Mouse (Mus musculus) kidney, adult 11 months (tissue): ENCODE results near the gene Bmf.

Source experiments
- DNase-seq: peaks from one replicate; pipeline ENCODE4 v3.0.0; 2022

Gene Bmf

DNA sequence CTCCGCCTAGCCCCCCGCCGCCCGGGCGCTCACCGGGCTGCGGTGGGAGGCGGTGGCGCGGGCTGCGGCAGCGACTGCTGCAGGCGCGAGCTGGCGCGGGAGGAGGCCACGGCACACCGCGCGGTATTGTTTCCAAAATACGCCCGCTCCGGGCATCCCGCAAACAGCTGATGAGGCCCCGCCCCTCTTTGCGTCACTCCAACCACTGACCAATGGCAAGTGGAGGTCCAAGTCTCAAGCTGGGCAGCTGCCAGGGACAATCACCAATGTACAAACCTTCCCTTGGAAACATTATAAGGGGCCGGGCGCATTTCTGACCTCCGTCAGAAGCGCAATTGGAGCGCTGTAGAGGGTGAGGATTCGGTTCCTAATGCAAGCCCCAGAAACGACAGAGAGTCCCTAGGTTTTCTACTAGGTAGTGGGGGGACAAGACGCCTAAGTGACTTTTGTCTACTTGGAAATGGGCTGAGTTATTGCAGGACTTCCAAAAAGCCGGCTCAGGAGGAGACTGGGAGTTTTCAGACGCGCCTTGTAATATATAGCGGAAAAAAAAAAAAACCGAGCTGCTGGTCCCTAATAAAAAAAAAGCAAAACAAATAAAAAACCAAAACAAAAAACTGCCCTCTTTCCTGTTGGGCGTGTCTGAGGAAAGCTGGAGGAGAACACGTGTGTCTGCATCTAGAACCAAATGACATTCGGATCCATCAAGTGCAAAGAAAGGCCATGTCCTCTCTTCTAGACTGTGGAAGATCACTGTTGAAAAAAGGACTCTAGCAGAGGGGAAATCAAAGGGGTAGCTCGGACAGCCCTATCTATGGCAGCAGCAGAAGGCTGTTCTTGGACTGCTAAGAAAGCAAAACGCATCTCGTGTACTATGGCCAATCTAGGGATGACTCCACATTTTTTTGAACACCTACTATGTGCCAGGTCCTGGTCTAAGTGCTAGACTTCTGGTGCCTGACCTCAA, at the start of gene Bmf:
Gene Bmf, minus strand, starts transcription at position 181 of the 967 bp plus-strand sequence.
- DNase-seq, result peak; percentile 99

DNA sequence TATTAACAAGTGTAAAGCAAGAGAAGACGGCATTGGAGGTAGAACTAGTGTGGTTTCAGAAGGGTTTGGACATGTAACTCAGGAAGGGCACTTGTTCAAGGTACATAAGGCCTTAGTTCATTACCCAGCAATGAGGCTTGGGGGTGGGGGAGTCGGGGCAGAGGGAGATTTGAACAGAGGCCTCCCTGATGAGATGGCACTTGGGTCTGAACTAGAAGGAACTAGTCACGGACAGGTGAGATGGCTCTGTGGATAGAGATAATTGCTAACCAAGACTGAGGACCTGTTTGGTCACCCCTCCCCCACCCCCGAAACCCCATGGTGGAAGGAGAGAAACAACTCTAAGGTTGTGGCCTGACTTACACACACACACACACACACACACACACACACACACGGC, 49.6 kb upstream of the Bmf start:
- no peak for DNase-seq

DNA sequence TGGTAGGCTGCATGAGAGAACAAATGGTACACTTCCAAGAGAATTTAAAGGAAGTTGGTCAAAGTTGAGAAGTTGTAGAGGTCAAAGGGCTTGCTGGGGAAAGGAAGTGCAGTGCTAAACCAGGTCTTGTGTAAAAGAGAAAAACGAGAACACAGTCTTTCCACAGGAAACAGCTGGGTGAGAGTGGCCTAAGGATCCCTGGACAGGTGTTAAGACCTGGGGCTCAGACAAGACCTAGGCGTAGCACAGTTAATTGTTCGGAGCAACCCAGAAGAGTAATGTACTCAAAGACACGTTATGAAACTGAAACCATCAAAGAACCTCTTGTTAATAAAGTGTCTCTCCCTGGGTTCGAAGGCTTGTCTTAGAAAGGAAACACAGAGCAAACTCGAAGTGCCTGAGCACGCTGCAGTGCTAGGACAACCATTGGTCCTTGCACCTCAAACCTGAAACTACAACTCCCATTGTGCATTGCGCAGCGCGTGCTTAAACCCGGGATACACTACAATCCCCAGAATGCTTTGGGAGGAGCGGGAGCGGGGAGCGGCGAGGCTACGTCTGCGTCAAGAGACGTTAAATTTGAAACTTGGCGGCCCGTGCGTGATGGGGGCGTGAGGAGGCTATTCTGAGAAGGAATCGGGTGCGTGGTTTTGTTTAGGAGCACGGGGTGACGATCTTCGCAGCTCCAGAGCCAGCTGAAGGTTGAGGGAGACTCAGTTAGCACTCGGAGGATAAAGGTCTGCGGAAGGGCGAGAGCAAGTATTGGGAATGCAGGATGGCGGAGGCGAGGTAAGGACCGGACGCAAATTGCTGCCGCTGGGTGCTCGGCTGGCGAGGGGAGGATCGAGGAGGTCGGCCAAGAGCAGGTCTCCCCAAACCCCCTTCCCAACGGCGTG, 48.4 kb upstream of the Bmf start, which contains the start of gene Bub1b:
Gene Bub1b, plus strand, starts transcription at position 539 of the 896 bp plus-strand sequence.
- DNase-seq, result peak; percentile 87

DNA sequence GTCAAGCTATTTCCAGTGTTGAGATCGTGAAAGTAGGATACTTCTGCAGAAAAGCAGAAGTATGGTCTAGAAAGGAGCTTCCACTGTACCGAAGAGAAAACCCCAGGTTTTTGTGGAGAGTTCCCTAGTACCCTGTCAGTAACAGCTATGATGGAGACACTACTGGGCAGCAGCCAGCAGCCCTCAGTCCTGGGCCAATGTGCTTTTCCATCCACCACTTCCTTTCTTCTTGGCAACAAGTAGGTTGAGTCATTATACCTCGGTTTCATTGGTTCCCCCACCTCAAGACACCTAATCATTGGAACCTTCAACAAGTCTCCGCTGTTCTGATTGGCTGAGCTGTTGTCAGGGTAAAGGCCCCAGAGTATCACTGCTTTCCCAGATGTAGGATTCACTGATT, 41.6 kb upstream of the Bmf start:
- DNase-seq, result no peak

DNA sequence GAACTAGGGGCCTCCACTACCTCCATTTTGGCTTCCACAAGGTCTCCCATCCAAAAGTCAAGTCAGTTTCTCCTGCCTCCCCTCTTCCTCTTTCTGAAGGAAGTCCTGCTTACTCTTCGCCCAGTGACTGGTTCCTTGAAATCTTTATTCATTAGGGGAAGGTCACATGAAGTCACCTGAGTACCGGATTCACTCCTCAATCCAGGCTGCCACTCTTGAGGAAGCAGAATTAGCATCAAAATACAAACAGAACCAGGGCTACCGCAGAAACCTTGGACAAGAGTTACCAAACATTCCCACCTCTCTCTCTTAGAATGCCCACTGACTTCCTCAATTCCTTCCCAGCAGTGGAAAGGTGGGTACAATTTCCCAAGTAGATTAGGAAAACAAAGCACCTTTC, 38.2 kb upstream of the Bmf start:
- no peak for DNase-seq

DNA sequence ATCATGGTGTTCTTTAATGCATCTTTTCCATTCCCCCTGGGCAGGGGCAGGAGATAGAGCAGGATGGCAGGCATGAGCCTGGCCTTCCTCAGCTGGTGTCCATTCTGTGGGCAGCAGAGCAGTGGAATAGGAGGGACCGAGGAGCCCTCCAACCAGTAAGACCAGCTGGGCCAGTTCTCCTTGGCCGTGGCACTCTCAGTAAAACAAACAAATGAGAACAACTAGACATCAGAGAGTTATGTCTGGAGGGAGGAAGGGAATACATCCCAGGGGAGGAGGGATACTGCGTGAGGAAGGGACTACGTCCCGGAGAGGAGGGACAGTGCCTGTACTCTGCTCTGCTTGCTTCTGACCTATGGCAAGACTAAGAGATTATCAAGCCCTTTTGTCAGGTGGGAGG, 36.5 kb upstream of the Bmf start:
- no peak for DNase-seq

DNA sequence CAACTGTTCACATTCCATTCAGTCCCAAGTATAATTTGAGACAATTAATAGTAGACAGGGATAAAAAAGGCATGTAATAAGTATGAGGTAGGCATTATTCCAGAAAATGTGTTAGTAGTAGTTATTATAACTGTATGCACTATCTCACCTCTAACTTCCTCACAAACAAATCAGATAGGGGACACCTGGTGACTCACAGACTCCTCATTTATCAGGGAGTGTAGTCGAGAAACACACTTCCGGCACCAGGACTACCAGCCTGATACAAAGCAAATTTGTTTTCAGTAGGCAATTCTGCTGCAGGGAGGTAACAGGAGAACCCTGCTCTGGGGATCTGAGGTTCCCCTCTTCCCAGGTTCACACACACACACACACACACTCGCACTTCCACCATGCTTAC, 23.6 kb upstream of the Bmf start:
- DNase-seq, result no peak

DNA sequence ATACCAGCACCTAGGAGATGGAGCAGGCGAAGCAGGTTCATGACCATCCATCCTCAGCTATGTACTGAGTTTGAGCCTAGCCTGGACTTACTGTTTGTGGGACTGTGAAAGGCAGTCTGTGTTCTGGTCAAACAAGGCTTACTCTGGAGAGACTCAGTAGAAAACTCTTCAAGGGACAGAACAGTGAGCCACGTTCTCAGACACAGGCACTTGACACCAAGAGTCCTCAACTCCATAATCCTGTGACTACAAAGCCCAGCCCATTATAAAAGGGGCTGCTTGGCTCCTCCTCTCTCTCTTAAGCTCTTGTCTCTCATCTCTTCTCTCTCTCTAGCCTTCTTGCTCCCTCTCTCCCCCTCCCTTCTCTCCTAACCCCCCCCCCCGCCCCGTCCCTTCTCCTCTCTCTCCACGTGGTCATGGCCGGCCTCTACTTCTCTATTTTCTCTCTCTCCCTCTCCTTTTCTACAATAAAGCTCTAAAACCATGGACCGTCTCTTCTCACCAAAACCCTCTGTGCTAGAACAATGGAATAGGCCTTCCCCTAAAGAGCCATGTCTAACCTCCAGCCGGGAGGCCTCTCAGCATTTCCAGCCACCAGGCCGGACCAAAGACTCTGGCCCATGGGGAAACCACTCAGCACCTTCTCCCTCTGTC, 22.8 kb upstream of the Bmf start:
- no peak for DNase-seq

DNA sequence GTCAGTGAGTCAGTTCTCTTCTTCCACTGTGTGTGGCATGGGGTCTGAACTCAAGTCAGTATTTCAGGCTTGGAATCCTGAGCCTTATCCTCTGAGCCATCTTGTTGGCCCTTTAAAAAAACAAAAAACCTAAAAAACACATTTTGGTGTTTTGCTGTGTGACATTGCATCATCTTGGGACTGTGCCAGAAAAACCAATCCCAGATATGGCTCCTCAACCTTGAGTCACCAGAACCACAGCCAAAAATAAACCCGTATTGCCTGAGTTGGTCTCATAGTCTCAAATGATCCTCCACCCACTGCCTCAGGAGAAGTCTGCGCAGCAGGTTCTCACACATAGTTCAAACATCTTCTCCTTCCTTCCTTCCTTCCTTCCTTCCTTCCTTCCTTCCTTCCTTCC, 21.5 kb upstream of the Bmf start:
- DNase-seq, result no peak

DNA sequence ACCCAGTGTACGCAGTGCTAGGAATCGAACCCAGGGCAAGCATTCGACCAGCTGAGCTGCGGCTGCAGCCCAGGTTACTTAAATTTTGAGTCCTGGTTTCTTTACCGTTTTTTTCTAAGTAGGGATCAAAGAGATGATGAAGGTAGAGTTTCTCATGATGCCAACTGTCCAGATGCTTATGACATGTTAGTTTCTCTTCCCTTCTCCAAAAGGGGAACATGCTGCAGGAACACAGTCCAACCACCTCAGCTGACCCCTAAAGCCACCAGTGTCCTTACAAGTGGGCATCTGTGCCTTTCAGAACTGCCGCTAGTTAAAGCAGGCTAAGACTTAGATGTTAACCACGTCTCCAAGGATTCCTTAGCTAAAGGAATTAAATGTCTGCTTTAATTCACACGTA, 17.7 kb upstream of the Bmf start:
- no peak for DNase-seq

DNA sequence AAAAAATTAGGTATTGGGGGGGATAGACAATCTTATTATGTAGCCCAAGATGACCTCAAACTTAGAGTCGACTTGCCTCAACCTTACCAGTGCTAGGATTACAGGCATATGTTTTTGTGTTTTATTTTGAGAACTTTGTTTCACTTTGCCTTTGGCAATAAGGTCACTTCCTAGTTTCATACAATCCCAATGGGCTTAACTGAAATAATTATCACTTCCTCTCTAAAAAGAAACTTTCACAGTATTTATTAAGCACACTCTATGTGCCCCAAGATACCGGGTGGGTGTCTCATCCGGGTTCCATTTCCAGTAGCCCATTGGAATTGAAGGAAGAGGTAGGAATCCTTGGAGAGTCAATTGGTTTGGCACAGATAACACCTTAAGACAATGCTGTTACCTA, 12.9 kb upstream of the Bmf start:
- no peak for DNase-seq

DNA sequence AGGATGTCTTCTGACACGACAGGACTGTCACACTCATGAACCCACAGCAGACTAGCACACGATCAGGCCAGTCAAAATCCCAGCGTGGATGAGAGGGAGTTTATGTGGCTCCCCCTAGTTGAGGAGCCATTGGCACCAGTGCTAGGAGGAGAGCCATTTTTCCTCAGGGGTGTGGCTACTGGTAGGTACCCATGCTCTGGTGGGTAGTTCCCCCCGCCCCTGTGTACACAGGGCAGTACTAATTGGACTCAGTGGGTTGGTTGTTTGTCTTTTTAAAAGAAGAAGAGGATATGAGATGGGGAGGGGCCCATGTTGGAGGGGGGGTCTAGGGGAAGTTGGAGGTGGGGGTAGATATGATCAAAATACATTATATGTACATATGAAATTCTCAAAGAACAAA, 12.5 kb upstream of the Bmf start:
- no peak for DNase-seq

DNA sequence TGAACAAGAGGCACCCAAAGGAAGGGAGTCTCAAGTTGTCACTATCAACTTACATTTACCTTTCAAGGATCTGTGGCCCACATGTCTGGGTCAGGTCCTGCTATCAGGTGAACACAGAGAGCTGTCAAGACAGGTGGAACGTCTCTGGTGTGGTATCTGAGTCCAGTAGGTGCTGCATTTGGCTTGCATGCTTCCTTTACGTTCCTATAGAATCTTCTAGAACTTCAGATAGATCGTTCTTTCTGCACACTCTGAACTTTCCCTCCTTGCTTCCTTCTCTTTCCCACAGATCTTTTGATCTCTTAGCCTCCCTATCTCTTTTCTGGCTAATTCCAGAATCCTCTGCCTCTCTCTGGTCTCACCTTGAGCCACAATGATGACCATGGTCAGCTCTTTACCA, 8.9 kb upstream of the Bmf start:
- no peak for DNase-seq

DNA sequence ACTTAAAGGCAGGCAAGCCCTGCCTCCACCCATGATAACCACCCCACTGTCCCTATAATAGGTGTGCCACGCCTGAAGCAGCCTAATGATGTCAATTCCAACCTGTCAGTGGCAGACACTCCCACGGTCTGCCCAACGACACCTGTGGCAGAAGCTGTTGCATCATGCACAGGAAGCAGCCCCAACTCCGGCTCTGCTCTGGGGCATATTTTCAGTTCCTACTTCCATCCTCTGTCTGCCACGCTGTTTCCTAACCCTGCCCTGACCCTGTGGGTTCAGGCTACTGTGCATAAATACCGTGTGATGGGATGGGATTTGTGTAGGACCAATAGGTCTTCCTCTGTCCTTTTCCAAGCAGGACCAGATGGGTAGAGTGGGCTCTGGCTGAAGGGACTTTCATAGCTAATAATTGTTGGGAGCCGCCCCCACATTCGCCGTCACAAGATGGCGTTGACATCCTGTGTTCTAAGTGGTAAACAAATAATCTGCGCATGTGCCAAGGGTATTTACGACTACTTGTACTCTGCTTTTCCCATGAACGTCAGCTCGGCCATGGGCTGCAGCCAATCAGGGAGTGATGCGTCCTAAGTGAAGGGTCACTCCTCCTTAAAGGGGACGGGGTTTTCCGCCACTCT, 5.0 kb upstream of the Bmf start:
- peak; percentile 86 for DNase-seq

DNA sequence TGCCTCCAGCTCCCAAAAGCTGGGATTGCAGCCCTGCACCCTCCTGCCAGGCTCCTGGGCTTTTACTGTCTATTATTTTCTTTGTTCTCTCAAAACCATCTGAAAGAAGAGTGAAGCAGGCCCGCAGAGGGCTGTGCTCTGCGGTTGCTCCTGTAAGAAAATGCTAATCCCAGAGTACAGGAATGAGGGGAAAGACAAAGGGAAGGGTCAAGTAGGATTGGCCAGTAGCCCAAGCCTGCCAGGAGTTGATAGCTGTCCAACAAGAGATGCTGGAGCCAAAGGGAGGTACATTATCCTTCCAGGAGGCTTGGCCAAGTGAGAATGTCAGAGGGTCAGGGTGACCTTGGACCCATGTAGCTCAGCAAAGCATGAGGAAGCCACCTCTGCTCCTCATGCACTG, 2.1 kb upstream of the Bmf start:
- DNase-seq, result peak; percentile 65

DNA sequence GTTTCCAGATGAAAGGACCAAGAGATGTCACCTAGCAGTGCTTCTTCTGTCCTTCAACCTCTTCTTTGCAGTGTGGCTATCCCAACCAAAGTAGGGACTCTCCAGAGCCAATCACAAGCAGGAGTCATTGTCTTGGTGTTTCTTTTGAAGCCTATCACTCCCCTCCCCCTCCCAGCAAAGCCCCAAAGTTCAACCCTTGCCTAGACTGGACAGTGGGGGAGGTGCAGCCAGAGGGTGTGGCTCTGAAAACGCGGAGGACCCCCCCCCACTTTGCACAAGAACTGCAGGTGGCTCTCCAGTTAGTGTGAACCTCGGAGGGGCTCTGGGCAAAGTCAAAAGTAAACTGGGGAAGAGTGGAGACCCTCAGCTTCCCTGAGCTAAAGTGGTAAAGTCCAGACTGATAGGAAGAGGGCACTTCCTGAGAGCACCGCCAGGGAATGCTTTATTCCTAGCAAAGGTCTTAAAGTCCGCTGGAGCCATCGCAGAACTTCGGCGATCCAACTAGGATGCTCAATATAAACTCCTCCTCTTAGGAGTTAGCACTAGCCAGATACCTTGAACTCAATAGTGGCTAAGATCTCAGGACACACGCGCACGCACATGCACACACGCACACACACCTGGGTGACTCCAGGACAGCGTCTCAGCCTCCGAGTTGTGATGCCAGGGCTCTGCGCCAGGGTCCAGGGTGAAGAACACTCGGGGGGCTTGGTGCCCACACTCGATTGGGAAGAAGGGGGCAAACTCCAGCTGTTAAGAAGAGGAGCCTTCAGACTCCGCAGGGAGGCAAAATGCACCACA, 866 bp downstream of the Bmf start:
- DNase-seq, result peak; percentile 37

DNA sequence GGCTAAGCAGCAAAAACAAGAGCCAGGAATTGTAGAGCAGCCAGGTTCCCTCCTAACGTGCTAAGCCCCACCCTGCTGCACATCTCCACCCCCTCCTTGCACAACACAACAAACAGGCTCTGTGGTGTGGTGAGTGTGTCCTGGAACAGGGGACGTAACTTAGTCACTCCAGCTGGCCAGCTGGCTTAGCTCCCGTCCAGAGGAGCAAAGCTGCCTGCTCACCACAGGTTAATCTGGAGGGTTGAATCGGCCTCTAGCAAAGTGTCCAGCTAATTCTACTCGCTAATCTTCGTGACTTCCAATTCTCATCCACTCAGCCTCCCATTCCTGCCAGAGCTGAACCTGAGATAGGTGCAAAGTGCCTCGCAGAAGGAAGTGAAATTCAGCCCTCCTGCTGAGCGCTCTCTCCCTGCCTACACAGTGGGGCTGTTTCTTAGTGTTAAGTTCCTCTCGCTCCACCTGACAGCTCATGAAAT, 1.9 kb downstream of the Bmf start:
- DNase-seq, result peak; percentile 69

DNA sequence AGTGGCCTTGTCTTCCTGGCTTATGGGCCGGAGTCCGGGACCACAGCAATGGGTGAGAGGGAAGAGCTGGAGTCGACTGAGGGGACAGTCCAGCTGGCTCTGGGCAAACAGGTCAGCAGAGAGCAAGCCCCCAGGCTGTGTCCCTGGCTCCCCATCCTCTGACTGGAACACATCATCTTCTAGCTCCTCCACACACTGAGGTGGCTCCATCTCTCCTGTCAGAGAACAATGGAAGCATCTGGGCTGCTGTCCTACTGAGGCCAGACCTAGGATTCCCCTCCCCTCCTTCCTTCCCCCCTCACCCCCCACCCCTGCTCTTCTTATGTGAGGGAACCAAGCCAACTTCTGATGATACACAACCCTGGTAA, 2.7 kb downstream of the Bmf start:
- peak; percentile 17 for DNase-seq

DNA sequence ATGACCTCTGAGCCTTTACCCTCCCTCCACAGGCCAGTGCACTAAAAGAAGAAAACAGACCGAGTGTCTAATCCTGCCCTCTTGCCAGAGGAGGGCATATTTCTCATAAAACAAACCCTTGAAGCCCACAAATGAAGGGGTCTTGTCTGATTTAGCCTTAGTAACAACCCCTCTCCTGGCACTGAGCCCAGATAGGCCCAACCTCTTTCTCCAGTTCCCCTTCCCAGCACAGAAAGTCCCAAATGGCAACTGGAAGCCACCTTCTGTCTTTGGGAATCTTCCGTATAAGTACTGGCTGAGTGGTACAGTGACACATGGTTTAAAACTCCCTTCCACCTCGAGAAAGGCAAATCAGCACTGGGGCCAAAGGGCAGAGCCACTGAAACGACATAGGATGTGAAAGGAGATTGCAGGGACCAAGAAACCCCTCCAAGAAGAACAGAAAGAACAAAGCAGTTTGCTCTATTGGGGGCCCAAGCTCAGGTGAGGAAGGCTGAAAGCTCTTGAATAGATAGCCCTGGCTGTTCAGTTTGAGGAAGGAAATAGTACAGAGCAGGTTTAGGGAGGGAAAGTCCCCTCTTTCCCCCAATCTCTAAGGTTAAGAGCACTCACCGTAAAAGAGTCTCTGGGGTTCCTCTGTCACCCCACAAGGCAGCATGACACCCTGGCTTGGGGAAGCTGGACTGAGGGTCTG, 3.2 kb downstream of the Bmf start:
- no peak for DNase-seq

DNA sequence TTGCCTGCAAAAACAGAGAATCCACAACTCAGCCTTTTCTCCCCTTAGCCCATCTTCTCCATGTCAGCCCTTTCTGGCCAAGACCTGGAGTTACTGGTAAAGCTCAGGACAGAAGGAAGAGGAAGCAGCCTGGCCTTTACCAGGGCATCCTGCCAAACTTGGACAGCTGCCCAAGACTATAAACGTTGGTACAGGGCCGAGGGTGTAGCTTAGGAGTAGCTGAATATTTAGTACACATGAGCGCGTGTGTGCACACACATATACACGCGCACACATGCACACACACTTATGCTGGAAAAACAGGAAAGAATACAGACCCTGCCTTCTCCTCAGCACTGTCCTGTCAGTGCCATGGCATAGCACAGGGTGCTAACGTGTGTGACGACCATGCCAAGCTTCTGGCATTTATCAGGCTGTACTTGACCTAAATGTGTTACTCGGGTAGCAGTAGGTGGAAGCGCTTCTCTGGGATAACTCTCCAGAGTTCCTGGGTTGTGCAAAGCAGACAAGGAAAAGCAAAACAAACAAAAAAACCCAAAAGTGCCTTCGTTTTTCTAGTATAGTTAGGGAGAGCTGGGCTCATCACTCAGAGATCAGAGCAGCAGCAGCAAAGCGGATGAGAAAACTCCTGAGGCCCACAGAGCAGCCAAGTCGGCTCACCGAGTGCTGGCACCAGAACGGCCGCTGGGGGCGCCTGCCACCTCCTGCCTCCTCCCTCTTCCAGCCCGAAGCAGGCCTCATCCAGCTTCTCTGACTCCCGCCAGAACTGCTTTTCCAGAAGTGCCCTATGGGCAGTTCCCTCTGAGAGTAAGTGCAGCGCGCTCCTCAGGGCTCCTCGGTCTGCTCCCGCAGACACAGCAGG, 4.0 kb downstream of the Bmf start:
- peak; percentile 89 for DNase-seq
